ENCODE assay signal across 12 mouse cellular contexts in the genomic region with DNA sequence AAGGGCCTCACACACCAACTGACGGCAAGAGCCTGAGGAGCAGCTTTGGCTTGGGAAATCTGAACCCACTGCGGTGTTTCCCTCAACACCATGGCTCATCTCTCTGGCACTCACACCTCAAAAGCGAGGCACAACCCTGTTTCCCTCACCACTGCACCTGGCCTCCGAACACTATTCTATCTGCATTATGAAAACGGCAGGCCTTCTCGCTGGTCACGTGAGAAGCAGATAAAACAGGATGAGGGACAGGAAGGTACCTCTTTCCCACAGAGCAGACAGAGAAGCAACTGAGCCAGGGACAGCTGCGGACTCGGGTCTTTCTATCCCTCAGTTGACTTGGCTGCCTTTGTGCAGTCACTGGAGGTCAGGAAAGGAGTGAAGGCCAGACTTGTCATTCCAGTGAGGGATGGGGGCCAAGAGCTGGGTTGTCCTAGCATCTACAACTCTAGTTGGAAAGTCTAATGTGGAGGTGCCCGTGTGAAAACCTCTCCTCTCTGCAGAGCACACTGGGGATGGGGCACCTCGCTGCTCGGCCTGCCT. TPM values are rescaled to one million over a fixed set of nuclear protein-coding genes. Genes with fewer than 3 reads are reported as not detected.
A peak's percentile ranks its signal among the peaks of the same experiment; 100 is the strongest.
DNase-seq lines count a peak whose midpoint lies in the region; ATAC-seq and TF ChIP-seq lines count a peak whose summit lies in the region.
"Had no signal": no experiment of that assay in that cellular context is flagged by ENCODE, and none has a peak within 500 bp of the region (broad histone marks: within the 10 kb centered on the region; RNA-seq: fewer than 3 reads in every experiment).

No protein-coding gene starts in this region.

- peaks cover 27% of the 10 kb centered on the region; the same call in 1 of the 2 replicates for H3K4me1 ChIP-seq in embryonic facial prominence, embryonic 12.5 days
- H3K4me1 ChIP-seq in embryonic facial prominence, embryonic 10.5 days: peaks cover 35% of the 10 kb centered on the region
- H3K4me1 ChIP-seq in bone marrow, adult 2 months (ENCODE audit: control insufficient read depth, insufficient read depth, low read length): peaks cover 11% of the 10 kb centered on the region
- H3K4me1 ChIP-seq in stomach, embryonic 15.5 days: peaks cover 13% of the 10 kb centered on the region; the same call in 1 of the 2 replicates

- H3K9ac ChIP-seq in embryonic facial prominence, embryonic 12.5 days: no peak overlapping the region
- no peak overlapping the region for H3K9ac ChIP-seq in stomach, embryonic 15.5 days
- H3K9ac ChIP-seq: embryonic facial prominence, embryonic 13.5 days had no signal

- no peak overlapping the region for H3K4me3 ChIP-seq in embryonic facial prominence, embryonic 12.5 days
- no peak overlapping the region for H3K4me3 ChIP-seq in embryonic facial prominence, embryonic 10.5 days
- peak overlapping the region; percentile 29 for H3K4me3 ChIP-seq in bone marrow, adult 2 months (replicated peaks; ENCODE audit: control insufficient read depth, low read depth, low read length)
- H3K4me3 ChIP-seq in stomach, embryonic 15.5 days (replicated peaks): no peak overlapping the region
- H3K4me3 ChIP-seq: embryonic facial prominence, embryonic 13.5 days had no signal

- no peaks in the 10 kb centered on the region for H3K9me3 ChIP-seq in embryonic facial prominence, embryonic 12.5 days
- no peaks in the 10 kb centered on the region for H3K9me3 ChIP-seq in embryonic facial prominence, embryonic 10.5 days
- H3K9me3 ChIP-seq in stomach, embryonic 15.5 days: no peaks in the 10 kb centered on the region
- H3K9me3 ChIP-seq: embryonic facial prominence, embryonic 13.5 days had no signal

- ATAC-seq in embryonic facial prominence, embryonic 12.5 days (ENCODE audit: insufficient number of reproducible peaks, insufficient read depth, low FRiP score, low TSS enrichment): 0 out of 2 replicates have a peak, but pooled peaks have one; percentile 6
- ATAC-seq in stomach, embryonic 15.5 days (ENCODE audit: insufficient read depth, low FRiP score, low read depth): no peak
- ATAC-seq: Patski had no signal

- no peak for TF ChIP-seq POLR2A in bone marrow, adult 2 months (IDR thresholded peaks at IDR 0.05; ENCODE audit: borderline replicate concordance, control insufficient read depth, low read depth, low read length)

- no peaks in the 10 kb centered on the region for H3K27me3 ChIP-seq in embryonic facial prominence, embryonic 12.5 days
- H3K27me3 ChIP-seq in embryonic facial prominence, embryonic 10.5 days (replicated peaks; ENCODE audit: low read depth, poor library complexity, severe bottlenecking): no peaks in the 10 kb centered on the region
- H3K27me3 ChIP-seq in stomach, embryonic 15.5 days (replicated peaks): no peaks in the 10 kb centered on the region
- H3K27me3 ChIP-seq: embryonic facial prominence, embryonic 13.5 days; Patski had no signal

- no peak overlapping the region for H3K4me2 ChIP-seq in embryonic facial prominence, embryonic 12.5 days (replicated peaks)
- H3K4me2 ChIP-seq in stomach, embryonic 15.5 days: no peak overlapping the region
- H3K4me2 ChIP-seq: embryonic facial prominence, embryonic 13.5 days had no signal

- intact Hi-C loops in heart, postnatal 36 days (cut with DNase I): no loop called here

- no peak for TF ChIP-seq CTCF in bone marrow, adult 2 months (IDR thresholded peaks at IDR 0.05; ENCODE audit: control insufficient read depth, insufficient read depth, low read length)

- DNase-seq in embryonic facial prominence, embryonic 10.5 days (ENCODE audit: low spot score): no peak
- peak; percentile 20 to 24 for DNase-seq in heart, postnatal 36 days
- no peak for DNase-seq in right cerebral cortex, adult 2 months (ENCODE audit: low spot score in 2 of 2)
- DNase-seq in c-Kit-positive CD71-positive TER-119-positive erythroid progenitor cells, embryonic 14.5 days (ENCODE audit: low spot score): no peak
- DNase-seq in natural killer cell, adult 2 months (ENCODE audit: low spot score in 2 of 2): no peak
- DNase-seq: kidney, adult 2 months; retina, postnatal 1 day had no signal

- H3K27ac ChIP-seq in embryonic facial prominence, embryonic 12.5 days: no peak overlapping the region
- no peak overlapping the region for H3K27ac ChIP-seq in embryonic facial prominence, embryonic 10.5 days (replicated peaks)
- H3K27ac ChIP-seq in bone marrow, adult 2 months (ENCODE audit: control insufficient read depth, insufficient read depth, low read depth, low read length, poor library complexity): peak overlapping the region; percentile 57
- H3K27ac ChIP-seq in stomach, embryonic 15.5 days: peak overlapping the region; percentile 45; the same call in 1 of the 2 replicates
- H3K27ac ChIP-seq: embryonic facial prominence, embryonic 13.5 days had no signal

- no peaks in the 10 kb centered on the region for H3K36me3 ChIP-seq in embryonic facial prominence, embryonic 12.5 days
- H3K36me3 ChIP-seq in embryonic facial prominence, embryonic 10.5 days (replicated peaks): no peaks in the 10 kb centered on the region
- no peaks in the 10 kb centered on the region for H3K36me3 ChIP-seq in stomach, embryonic 15.5 days
- H3K36me3 ChIP-seq: embryonic facial prominence, embryonic 13.5 days had no signal

- WGBS in embryonic facial prominence, embryonic 12.5 days: 83% methylated on average over 12 of the region's 12 CpGs
- WGBS in embryonic facial prominence, embryonic 10.5 days: 91% methylated on average over 12 of the region's 12 CpGs
- WGBS in bone marrow, adult 2 months: 38% methylated on average over 12 of the region's 12 CpGs
- WGBS in stomach, embryonic 15.5 days: 75% methylated on average over 12 of the region's 12 CpGs

RNA-seq across cellular contexts. Expression of gene Tbc1d8, which starts 29.2 kb away (rescaled TPM):
- 9.4 and 9.9 TPM in 2 replicates for polyA plus RNA-seq in embryonic facial prominence, embryonic 12.5 days (2016; fragmentation: Nextera tagmentation; extraction: Ambion mirVana)
- polyA plus RNA-seq in embryonic facial prominence, embryonic 10.5 days (2016; fragmentation: Nextera tagmentation; extraction: Ambion mirVana): 5.2 and 5.3 TPM in 2 replicates
- polyA plus RNA-seq in bone marrow, adult 2 months (2011; ENCODE audit: insufficient read depth, insufficient read length, low replicate concordance, missing spikeins): 31.6 and 151 TPM in 2 replicates
- total RNA-seq in heart, postnatal 36 days (2021): 1 to 10 TPM; 5.5 to 6.5 TPM
- polyA plus RNA-seq in stomach, embryonic 15.5 days (2015; fragmentation: Nextera tagmentation; extraction: Ambion mirVana): 11.7 and 12.5 TPM in 2 replicates

Comparison
In these comparisons a context has a peak if more than half of its experiments do, and no peak if none do; other contexts are left out.
1. H3K27ac ChIP-seq: peak in bone marrow, adult 2 months (single experiment) and stomach, embryonic 15.5 days (single experiment); none in embryonic facial prominence, embryonic 12.5 days (single experiment) and embryonic facial prominence, embryonic 10.5 days (single experiment).
2. DNase-seq: peak in heart, postnatal 36 days (2 of 2); none in embryonic facial prominence, embryonic 10.5 days (single experiment), right cerebral cortex, adult 2 months (0 of 2), c-Kit-positive CD71-positive TER-119-positive erythroid progenitor cells, embryonic 14.5 days (single experiment) and natural killer cell, adult 2 months (0 of 2).